Mouse (Mus musculus) limb, embryonic 14.5 days (tissue): Measurements from ENCODE around the gene Dmd. TPM values are rescaled to one million over a fixed set of nuclear protein-coding genes. Genes with fewer than 3 reads are reported as not detected.

Experiments
- ATAC-seq: fragments of 200-750 bp; cut with Nextera tagmentation; 2 replicates; pipeline ENCODE4 v1.8.0; 2017; ENCODE audit warnings: low read depth, moderate number of reproducible peaks, moderate TSS enrichment; ENCODE audit not compliant: low FRiP score
- DNase-seq: peaks from one replicate; pipeline ENCODE4 v3.0.0-alpha.2; 2015; ENCODE audit warnings: low spot score
- H3K27ac ChIP-seq: fragments of 300-500 bp; sonication (generic); replicated peaks from 2 replicates; pipeline ENCODE4 v1.5.1; 2014; ENCODE audit warnings: low read depth, mild to moderate bottlenecking, low read length, moderate library complexity, mixed read lengths
- H3K27me3 ChIP-seq: fragments of 300-500 bp; sonication (generic); 2 replicates; pipeline ENCODE4 v1.6.1; 2014; ENCODE audit warnings: low read length, mixed read lengths; ENCODE audit not compliant: control insufficient read depth, insufficient read depth
- H3K36me3 ChIP-seq: fragments of 300-500 bp; sonication (generic); 2 replicates; pipeline ENCODE4 v1.6.1; 2014; ENCODE audit warnings: mild to moderate bottlenecking, low read length, moderate library complexity, mixed read lengths; ENCODE audit not compliant: control insufficient read depth, insufficient read depth
- H3K4me1 ChIP-seq: fragments of 300-500 bp; sonication (generic); 2 replicates; pipeline ENCODE4 v1.6.1; 2014; ENCODE audit warnings: antibody characterized with exemption, low read length, mixed read lengths; ENCODE audit not compliant: control insufficient read depth, insufficient read depth
- H3K4me2 ChIP-seq: fragments of 300-500 bp; sonication (generic); replicated peaks from 2 replicates; pipeline ENCODE4 v1.6.1; 2014; ENCODE audit warnings: low read depth, mild to moderate bottlenecking, low read length, moderate library complexity; ENCODE audit not compliant: severe bottlenecking
- H3K4me3 ChIP-seq: fragments of 300-500 bp; sonication (generic); replicated peaks from 2 replicates; pipeline ENCODE4 v1.5.1; 2014; ENCODE audit warnings: low read length
- H3K9ac ChIP-seq: fragments of 300-500 bp; sonication (generic); 2 replicates; pipeline ENCODE4 v1.6.1; 2014; ENCODE audit warnings: mild to moderate bottlenecking, low read depth, low read length, moderate library complexity; ENCODE audit not compliant: severe bottlenecking
- H3K9me3 ChIP-seq: fragments of 300-500 bp; sonication (generic); 2 replicates; pipeline ENCODE4 v1.6.1; 2016; ENCODE audit warnings: low read length; ENCODE audit not compliant: control insufficient read depth
- POLR2A ChIP-seq: fragments of 200-500 bp; IDR thresholded peaks from 2 replicates; pipeline ENCODE4 v1.8.0; 2012; ENCODE audit warnings: inconsistent platforms, mild to moderate bottlenecking, moderate library complexity, borderline replicate concordance; ENCODE audit not compliant: insufficient read depth, insufficient read length; ENCODE audit errors: extremely low read depth
- WGBS: fragments of 180-500 bp; shearing (Covaris S2); extraction: QIAGEN DNeasy Blood & Tissue Kit; methylation state at CpG from one replicate; pipeline ENCODE4 v1.1.7; 2014; 5-methylcytosine and 5-hydroxymethylcytosine counted together
- polyA plus RNA-seq, 2 experiments: library from polyadenylated mRNA; depleted of rRNA in 1 of 2; stranded (reverse) in 1 of 2; unstranded in 1 of 2; fragments of >200 nt; fragmentation: Nextera tagmentation in 1 of 2; extraction: Ambion mirVana in 1 of 2; gene quantifications; 2 replicates each; pipeline versions ENCODE4 v1.2.1 to v1.2.3; 2012 to 2014

The Dmd gene
- polyA plus RNA-seq, 2 experiments = 16.6 to 23.0 TPM

DNA sequence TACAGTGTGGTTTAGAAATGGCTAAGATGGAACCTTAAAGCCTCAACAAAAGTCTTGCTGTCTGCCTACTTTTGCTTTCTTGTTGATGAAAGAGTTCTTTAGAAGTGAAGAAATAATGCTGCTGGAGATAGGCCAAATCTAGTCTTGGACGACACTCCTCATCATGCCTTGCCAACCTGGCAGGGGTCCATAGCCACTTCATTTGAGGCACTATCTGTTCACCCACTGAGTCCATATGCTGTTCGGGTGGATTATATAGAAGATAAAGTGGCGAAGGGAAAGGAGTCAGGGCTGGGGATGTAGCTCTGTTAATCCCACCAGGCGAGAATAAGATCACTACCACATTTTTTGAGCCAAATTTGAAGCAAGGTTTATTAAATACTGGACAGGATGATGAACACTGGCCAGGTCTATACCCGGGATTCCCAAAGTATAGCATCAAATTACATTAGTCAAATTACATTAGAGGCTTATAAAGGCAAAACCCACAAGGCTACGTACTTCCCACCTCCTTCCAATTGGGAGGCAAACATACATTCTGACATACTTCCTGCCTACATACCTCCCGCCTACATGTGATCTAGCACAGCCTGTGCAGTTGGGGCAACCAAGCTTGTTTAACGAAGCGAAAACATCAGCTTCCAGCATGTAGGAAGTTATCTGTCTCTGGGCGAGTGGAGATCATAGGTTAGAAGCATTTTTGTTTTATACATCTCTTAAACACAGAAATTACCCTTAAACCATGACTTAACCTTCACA is 1984.2 kb downstream of the Dmd start:
- no peaks in the 10 kb centered on the region for H3K4me1 ChIP-seq
- H3K4me3 ChIP-seq = no peak overlapping the region
- no peak overlapping the region for H3K4me2 ChIP-seq
- TF ChIP-seq POLR2A = no peak
- 80% methylated on average over 10 of the region's 10 CpGs for WGBS
- H3K27me3 ChIP-seq = no peaks in the 10 kb centered on the region
- DNase-seq = no peak
- no peaks in the 10 kb centered on the region for H3K36me3 ChIP-seq
- no peak overlapping the region for H3K27ac ChIP-seq
- H3K9ac ChIP-seq = no peak overlapping the region
- ATAC-seq = no peak
- H3K9me3 ChIP-seq = no peaks in the 10 kb centered on the region

DNA sequence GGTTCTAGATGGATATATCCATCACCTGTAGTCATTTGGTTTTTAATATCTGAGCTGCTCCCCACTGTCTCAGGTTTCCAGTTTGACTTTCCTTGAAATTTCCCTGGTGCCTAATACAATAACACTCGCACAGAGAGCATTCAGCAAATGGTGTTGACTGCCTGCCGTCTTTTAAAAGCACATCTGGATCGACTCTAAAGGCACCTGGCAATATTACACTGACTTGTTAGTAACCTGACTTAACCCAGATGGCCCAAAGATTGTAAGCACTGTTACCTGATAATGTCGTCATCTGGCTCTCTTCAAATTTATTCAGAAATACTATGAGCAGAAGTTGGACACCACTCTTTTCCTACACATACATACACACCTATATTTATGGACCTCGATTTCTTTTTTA is 2011.9 kb downstream of the Dmd start:
- Histone ChIP-seq H3K27me3 (no peaks in the 10 kb centered on the region), H3K36me3 (no peaks in the 10 kb centered on the region), H3K4me1 (no peaks in the 10 kb centered on the region), H3K27ac (no peak overlapping the region), H3K4me3 (no peak overlapping the region), H3K9ac (no peak overlapping the region), H3K9me3 (no peaks in the 10 kb centered on the region), H3K4me2 (no peak overlapping the region)
- 26% methylated on average over 5 of the region's 5 CpGs for WGBS
- ATAC-seq (peak; percentile 78), DNase-seq (peak; percentile 45)
- no peak for TF ChIP-seq POLR2A

- H3K4me3 ChIP-seq = no peak overlapping the region
- no peak for TF ChIP-seq POLR2A
- DNase-seq (peak; percentile 2), ATAC-seq (peak; percentile 34)
- no peaks in the 10 kb centered on the region for H3K36me3 ChIP-seq
- 38% methylated on average over 6 of the region's 6 CpGs for WGBS
- no peak overlapping the region for H3K27ac ChIP-seq
- H3K9ac ChIP-seq = no peak overlapping the region
- H3K9me3 ChIP-seq = no peaks in the 10 kb centered on the region
- no peaks in the 10 kb centered on the region for H3K27me3 ChIP-seq
- no peak overlapping the region for H3K4me2 ChIP-seq
- no peaks in the 10 kb centered on the region for H3K4me1 ChIP-seq
These were observed 2012.3 kb downstream of the Dmd start for GRCm38 (mm10) chrX:84960972-84961371.

DNA sequence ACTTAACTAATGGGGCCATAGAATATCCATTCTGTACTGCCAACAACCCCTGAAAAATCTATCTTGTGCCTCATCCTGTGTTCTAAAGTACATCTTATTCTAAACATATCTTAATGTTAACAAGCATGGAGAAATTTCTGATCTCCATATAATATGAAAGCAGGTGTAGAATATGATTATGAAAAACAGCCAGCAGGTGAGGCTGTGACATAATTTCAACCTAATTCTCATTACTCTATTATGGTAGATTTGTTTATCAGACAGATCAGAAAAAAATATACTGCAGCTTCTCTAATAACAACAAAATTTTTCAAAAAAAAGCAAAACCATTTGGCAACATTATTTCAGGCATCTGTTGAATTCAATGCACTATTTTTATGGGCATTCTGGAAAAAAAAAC is 2059.6 kb downstream of the Dmd start:
- ATAC-seq = no peak
- Histone ChIP-seq H3K36me3 (no peaks in the 10 kb centered on the region), H3K4me3 (no peak overlapping the region), H3K27ac (no peak overlapping the region), H3K4me2 (no peak overlapping the region), H3K9ac (no peak overlapping the region), H3K27me3 (no peaks in the 10 kb centered on the region), H3K9me3 (no peaks in the 10 kb centered on the region), H3K4me1 (no peaks in the 10 kb centered on the region)
- no peak for DNase-seq
- TF ChIP-seq POLR2A = no peak

GRCm38 (mm10) chrX:85041466-85042058 is 2092.9 kb downstream of the Dmd start:
- 42% methylated on average over 8 of the region's 8 CpGs for WGBS
- Histone ChIP-seq H3K27me3 (no peaks in the 10 kb centered on the region), H3K27ac (no peak overlapping the region), H3K4me3 (no peak overlapping the region), H3K4me2 (no peak overlapping the region), H3K4me1 (no peaks in the 10 kb centered on the region), H3K9ac (no peak overlapping the region), H3K9me3 (no peaks in the 10 kb centered on the region), H3K36me3 (no peaks in the 10 kb centered on the region)
- TF ChIP-seq POLR2A = no peak
- DNase-seq (no peak), ATAC-seq (no peak)
